Mouse (Mus musculus) liver, adult 2 months (tissue): ENCODE data around the gene Slc25a34.

ENCODE experiments used
- CTCF ChIP-seq: fragments of 200-500 bp; IDR thresholded peaks from 2 replicates; pipeline ENCODE4 v1.5.1; 2011; ENCODE audit warnings: low read depth, low read length, control low read depth
- POLR2A ChIP-seq: fragments of 200-500 bp; IDR thresholded peaks from 2 replicates; pipeline ENCODE4 v1.6.1; 2011; ENCODE audit warnings: low read length, control low read depth; ENCODE audit not compliant: insufficient read depth; ENCODE audit errors: extremely low read depth

- TF ChIP-seq POLR2A (no peak), CTCF (no peak)
Measured at GRCm38 (mm10) chr4:141572668-141573358, 50.8 kb downstream of the Slc25a34 start.
